Mouse (Mus musculus) ES-E14 (cell line): ENCODE measurements around the gene Rxra.

Experiments
- CHD2 ChIP-seq: IDR thresholded peaks from 2 replicates; pipeline ENCODE4 v1.6.1; 2014; ENCODE audit warnings: mild to moderate bottlenecking, low read depth, low read length, inconsistent platforms
- HCFC1 ChIP-seq: IDR thresholded peaks from 2 replicates; pipeline ENCODE4 v1.6.1; 2012; ENCODE audit warnings: low read length, inconsistent platforms, borderline replicate concordance; ENCODE audit not compliant: insufficient read depth
- MAFK ChIP-seq: IDR thresholded peaks from 2 replicates; pipeline ENCODE4 v1.6.1; 2014; ENCODE audit warnings: mild to moderate bottlenecking, low read depth, low read length, inconsistent platforms; ENCODE audit not compliant: insufficient read depth
- ZC3H11A ChIP-seq: IDR thresholded peaks from 2 replicates; pipeline ENCODE4 v1.6.1; 2012; ENCODE audit warnings: low read depth, mild to moderate bottlenecking, inconsistent platforms, low read length, borderline replicate concordance
- ZNF384 ChIP-seq: IDR thresholded peaks from 2 replicates; pipeline ENCODE4 v1.6.1; 2012; ENCODE audit warnings: low read depth, low read length, inconsistent platforms

GRCm38 (mm10) chr2:27636796-27637195 is 39.4 kb upstream of the Rxra start:
- TF ChIP-seq HCFC1 (no peak), MAFK (no peak), CHD2 (no peak), ZNF384 (no peak), ZC3H11A (no peak)
